Mouse (Mus musculus): ENCODE measurements at regions not wholly inside any gene's neighbourhood (a gene's known extent, or its start where the extent isn't known, plus 50 kb on each side); places are given as distances from the start of the nearest gene placed in this dataset.

- no peak for DNase-seq
- WGBS: 39% methylated on average over 8 of the region's 8 CpGs
- no peak for TF ChIP-seq CTCF (IDR thresholded peaks at IDR 0.05; ENCODE audit: insufficient read depth, low read length)
- no peak for TF ChIP-seq POLR2A (IDR thresholded peaks at IDR 0.05; ENCODE audit: borderline replicate concordance, extremely low read depth, low read depth, low read length)
- Histone ChIP-seq H3K4me1 (ENCODE audit: control insufficient read depth, insufficient read depth, low read length) (no peaks in the 10 kb centered on the region), H3K4me3 (replicated peaks; ENCODE audit: extremely low read depth, low read depth, low read length) (no peak overlapping the region)
Measured at GRCm38 (mm10) chr15:88318048-88318447, 282.1 kb upstream of the Zdhhc25 start.

GRCm38 (mm10) chr15:88319527-88319926 lies 280.6 kb upstream of the Zdhhc25 start:
- no peaks in the 10 kb centered on the region for H3K4me1 ChIP-seq (ENCODE audit: control insufficient read depth, insufficient read depth, low read length)
- WGBS: 72% methylated on average over 2 of the region's 2 CpGs

GRCm38 (mm10) chr15:88323584-88324375 lies 276.3 kb upstream of the Zdhhc25 start:
- H3K4me1 ChIP-seq (ENCODE audit: control insufficient read depth, insufficient read depth, low read length): no peaks in the 10 kb centered on the region
- no peak for TF ChIP-seq POLR2A (IDR thresholded peaks at IDR 0.05; ENCODE audit: borderline replicate concordance, extremely low read depth, low read depth, low read length)
- no peak for TF ChIP-seq CTCF (IDR thresholded peaks at IDR 0.05; ENCODE audit: insufficient read depth, low read length)
- H3K4me3 ChIP-seq (replicated peaks; ENCODE audit: extremely low read depth, low read depth, low read length): no peak overlapping the region
- no peak for DNase-seq
- WGBS: 84% methylated on average over 16 of the region's 16 CpGs

More at GRCm38 (mm10) chr15:88319527-88319926, 280.6 kb upstream of the Zdhhc25 start:
- TF ChIP-seq POLR2A (IDR thresholded peaks at IDR 0.05; ENCODE audit: borderline replicate concordance, extremely low read depth, low read depth, low read length) (no peak), CTCF (IDR thresholded peaks at IDR 0.05; ENCODE audit: insufficient read depth, low read length) (no peak)
- H3K4me3 ChIP-seq (replicated peaks; ENCODE audit: extremely low read depth, low read depth, low read length): no peak overlapping the region
- no peak for DNase-seq

GRCm38 (mm10) chr15:88325108-88325507 lies 275.0 kb upstream of the Zdhhc25 start:
- WGBS: 49% methylated on average over 6 of the region's 6 CpGs
- DNase-seq: no peak
- Histone ChIP-seq H3K4me3 (replicated peaks; ENCODE audit: extremely low read depth, low read depth, low read length) (no peak overlapping the region), H3K4me1 (ENCODE audit: control insufficient read depth, insufficient read depth, low read length) (no peaks in the 10 kb centered on the region)
- TF ChIP-seq POLR2A (IDR thresholded peaks at IDR 0.05; ENCODE audit: borderline replicate concordance, extremely low read depth, low read depth, low read length) (no peak), CTCF (IDR thresholded peaks at IDR 0.05; ENCODE audit: insufficient read depth, low read length) (no peak)

GRCm38 (mm10) chr15:88353206-88353605 lies 246.9 kb upstream of the Zdhhc25 start:
- TF ChIP-seq POLR2A (IDR thresholded peaks at IDR 0.05; ENCODE audit: borderline replicate concordance, extremely low read depth, low read depth, low read length): no peak
- no peak for DNase-seq
- WGBS: 97% methylated on average over 2 of the region's 2 CpGs
- Histone ChIP-seq H3K4me3 (replicated peaks; ENCODE audit: extremely low read depth, low read depth, low read length) (no peak overlapping the region), H3K4me1 (ENCODE audit: control insufficient read depth, insufficient read depth, low read length) (no peaks in the 10 kb centered on the region)

GRCm38 (mm10) chr15:88360375-88361035 lies 239.6 kb upstream of the Zdhhc25 start:
- TF ChIP-seq CTCF (IDR thresholded peaks at IDR 0.05; ENCODE audit: insufficient read depth, low read length) (no peak), POLR2A (IDR thresholded peaks at IDR 0.05; ENCODE audit: borderline replicate concordance, extremely low read depth, low read depth, low read length) (no peak)
- H3K4me1 ChIP-seq (ENCODE audit: control insufficient read depth, insufficient read depth, low read length): no peaks in the 10 kb centered on the region
- H3K4me3 ChIP-seq (replicated peaks; ENCODE audit: extremely low read depth, low read depth, low read length): no peak overlapping the region
- no peak for DNase-seq
- WGBS: 41% methylated on average over 12 of the region's 12 CpGs

GRCm38 (mm10) chr15:88361351-88361750 lies 238.8 kb upstream of the Zdhhc25 start:
- Histone ChIP-seq H3K4me1 (ENCODE audit: control insufficient read depth, insufficient read depth, low read length) (no peaks in the 10 kb centered on the region), H3K4me3 (replicated peaks; ENCODE audit: extremely low read depth, low read depth, low read length) (no peak overlapping the region)
- DNase-seq: no peak
- no peak for TF ChIP-seq CTCF (IDR thresholded peaks at IDR 0.05; ENCODE audit: insufficient read depth, low read length)
- TF ChIP-seq POLR2A (IDR thresholded peaks at IDR 0.05; ENCODE audit: borderline replicate concordance, extremely low read depth, low read depth, low read length): no peak
- 63% methylated on average over 5 of the region's 5 CpGs for WGBS

GRCm38 (mm10) chr15:88362966-88363365 lies 237.1 kb upstream of the Zdhhc25 start:
- WGBS: 70% methylated on average over 6 of the region's 6 CpGs

GRCm38 (mm10) chr15:88370366-88370765 lies 229.7 kb upstream of the Zdhhc25 start:
- no peaks in the 10 kb centered on the region for H3K4me1 ChIP-seq (ENCODE audit: control insufficient read depth, insufficient read depth, low read length)
- TF ChIP-seq POLR2A (IDR thresholded peaks at IDR 0.05; ENCODE audit: borderline replicate concordance, extremely low read depth, low read depth, low read length) (no peak), CTCF (IDR thresholded peaks at IDR 0.05; ENCODE audit: insufficient read depth, low read length) (no peak)
- WGBS: 70% methylated on average over 5 of the region's 5 CpGs
- no peak for DNase-seq
- no peak overlapping the region for H3K4me3 ChIP-seq (replicated peaks; ENCODE audit: extremely low read depth, low read depth, low read length)

More at GRCm38 (mm10) chr15:88362966-88363365, 237.1 kb upstream of the Zdhhc25 start:
- H3K4me1 ChIP-seq (ENCODE audit: control insufficient read depth, insufficient read depth, low read length): no peaks in the 10 kb centered on the region
- no peak for DNase-seq
- TF ChIP-seq POLR2A (IDR thresholded peaks at IDR 0.05; ENCODE audit: borderline replicate concordance, extremely low read depth, low read depth, low read length): no peak
- no peak for TF ChIP-seq CTCF (IDR thresholded peaks at IDR 0.05; ENCODE audit: insufficient read depth, low read length)
- H3K4me3 ChIP-seq (replicated peaks; ENCODE audit: extremely low read depth, low read depth, low read length): no peak overlapping the region

GRCm38 (mm10) chr15:88372039-88372438 lies 228.1 kb upstream of the Zdhhc25 start:
- 72% methylated on average over 8 of the region's 8 CpGs for WGBS
- Histone ChIP-seq H3K4me1 (ENCODE audit: control insufficient read depth, insufficient read depth, low read length) (no peaks in the 10 kb centered on the region), H3K4me3 (replicated peaks; ENCODE audit: extremely low read depth, low read depth, low read length) (no peak overlapping the region)
- DNase-seq: no peak
- no peak for TF ChIP-seq CTCF (IDR thresholded peaks at IDR 0.05; ENCODE audit: insufficient read depth, low read length)
